Mouse (Mus musculus): ENCODE measurements around the gene Sh3d21.
"Not testable (repeated sequence)": the region's sequence is repeated elsewhere in the genome, so short reads cannot be mapped to it uniquely, and the experiment has no call there.

Sh3d21 gene

GRCm38 (mm10) chr4:126163067-126163659 is at the start of gene Sh3d21:
Gene Sh3d21 (minus strand): TSS chr4:126163491.
- DNase-seq (ENCODE audit: low spot score): peak; percentile 47

GRCm38 (mm10) chr4:126207081-126207480 is 43.8 kb upstream of the Sh3d21 start:
- DNase-seq (ENCODE audit: low spot score): no peak

GRCm38 (mm10) chr4:126205386-126205785 is 42.1 kb upstream of the Sh3d21 start:
- DNase-seq (ENCODE audit: low spot score): no peak

GRCm38 (mm10) chr4:126204661-126205230 is 41.5 kb upstream of the Sh3d21 start:
- DNase-seq (ENCODE audit: low spot score): no peak

- DNase-seq (ENCODE audit: low spot score): no peak
These were observed 40.7 kb upstream of the Sh3d21 start for GRCm38 (mm10) chr4:126204016-126204415.

GRCm38 (mm10) chr4:126203336-126203895 is 40.1 kb upstream of the Sh3d21 start:
- no peak for DNase-seq (ENCODE audit: low spot score)

GRCm38 (mm10) chr4:126202303-126203181 is 39.3 kb upstream of the Sh3d21 start, which contains the start of gene Thrap3:
Gene Thrap3 (minus strand): TSS chr4:126202760.
- peak; percentile 99 for DNase-seq (ENCODE audit: low spot score)

- DNase-seq (ENCODE audit: low spot score): peak; percentile 42
These were observed 38.4 kb upstream of the Sh3d21 start for GRCm38 (mm10) chr4:126201514-126202302.

GRCm38 (mm10) chr4:126200656-126201055 is 37.4 kb upstream of the Sh3d21 start:
- DNase-seq (ENCODE audit: low spot score): no peak

- DNase-seq (ENCODE audit: low spot score): no peak
These were observed 36.7 kb upstream of the Sh3d21 start for GRCm38 (mm10) chr4:126200036-126200435.

GRCm38 (mm10) chr4:126199556-126199955 is 36.3 kb upstream of the Sh3d21 start:
- no peak for DNase-seq (ENCODE audit: low spot score)

GRCm38 (mm10) chr4:126197485-126197884 is 34.2 kb upstream of the Sh3d21 start:
- peak; percentile 61 for DNase-seq (ENCODE audit: low spot score)

- DNase-seq (ENCODE audit: low spot score): no peak
These were observed 31.6 kb upstream of the Sh3d21 start for GRCm38 (mm10) chr4:126194916-126195315.

- DNase-seq (ENCODE audit: low spot score): no peak
These were observed 30.9 kb upstream of the Sh3d21 start for GRCm38 (mm10) chr4:126194216-126194615.

GRCm38 (mm10) chr4:126190636-126191035 is 27.3 kb upstream of the Sh3d21 start:
- no peak for DNase-seq (ENCODE audit: low spot score)

- no peak for DNase-seq (ENCODE audit: low spot score)
These were observed 23.8 kb upstream of the Sh3d21 start for GRCm38 (mm10) chr4:126187096-126187495.

GRCm38 (mm10) chr4:126183034-126183433 is 19.7 kb upstream of the Sh3d21 start:
- DNase-seq (ENCODE audit: low spot score): no peak

GRCm38 (mm10) chr4:126181170-126181957 is 18.1 kb upstream of the Sh3d21 start:
- peak; percentile 70 for DNase-seq (ENCODE audit: low spot score)

- not testable (repeated sequence) for DNase-seq (ENCODE audit: low spot score)
These were observed 12.7 kb upstream of the Sh3d21 start for GRCm38 (mm10) chr4:126175980-126176379.

- DNase-seq (ENCODE audit: low spot score): no peak
These were observed 10.5 kb upstream of the Sh3d21 start for GRCm38 (mm10) chr4:126173800-126174199.

GRCm38 (mm10) chr4:126170737-126171136 is 7.4 kb upstream of the Sh3d21 start:
- DNase-seq (ENCODE audit: low spot score): not testable (repeated sequence)
